In the genomic region with DNA sequence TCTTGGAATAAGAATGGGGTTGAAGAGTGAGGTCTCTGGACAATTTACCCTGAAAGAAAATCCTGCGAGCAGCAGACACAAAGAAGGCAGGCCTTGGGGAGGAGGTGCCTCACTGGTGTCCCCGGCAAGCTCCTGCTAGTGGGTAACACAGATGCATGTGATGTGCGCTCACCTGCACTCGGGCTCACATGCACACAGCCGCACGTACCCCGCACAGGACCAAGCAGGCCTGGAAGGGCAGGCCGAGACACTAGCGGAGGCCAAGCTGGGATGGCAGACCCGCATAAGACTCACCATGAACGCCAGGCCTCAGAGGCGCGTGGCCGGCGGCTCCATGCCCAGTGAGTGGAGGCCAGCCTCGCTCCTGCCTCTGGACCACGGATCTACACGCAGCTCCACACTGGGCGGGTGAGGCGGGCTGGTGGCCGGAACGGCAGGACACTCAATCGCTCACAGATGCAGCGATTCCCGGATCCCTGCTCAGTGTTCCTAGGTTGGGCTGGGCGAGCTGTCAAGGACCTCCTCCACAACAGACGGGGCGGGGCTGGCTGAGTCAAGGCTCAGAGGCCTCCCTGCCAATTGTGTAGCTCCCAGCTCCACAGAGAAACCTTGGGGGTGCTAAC, we compare ENCODE assay signal across 8 mouse cellular contexts. TPM values are rescaled to one million over a fixed set of nuclear protein-coding genes. Genes with fewer than 3 reads are reported as not detected.
DNase-seq lines count a peak whose midpoint lies in the region; ATAC-seq and TF ChIP-seq lines count a peak whose summit lies in the region.

No protein-coding gene starts in this region.

- no peaks in the 10 kb centered on the region for H3K9me3 ChIP-seq in forebrain, embryonic 13.5 days (replicated peaks)
- H3K9me3 ChIP-seq in liver, embryonic 16.5 days (replicated peaks; ENCODE audit: control insufficient read depth, low read length) = no peaks in the 10 kb centered on the region
- H3K9me3 ChIP-seq in neural tube, embryonic 12.5 days = no peaks in the 10 kb centered on the region
- no peaks in the 10 kb centered on the region for H3K9me3 ChIP-seq in stomach, postnatal 0 days (ENCODE audit: control insufficient read depth, low read length)

- under 1% methylated on average over 28 of the region's 28 CpGs for WGBS in forebrain, embryonic 13.5 days
- WGBS in large intestine, adult 2 months = under 1% methylated on average over 28 of the region's 28 CpGs
- WGBS in liver, embryonic 16.5 days (ENCODE audit: insufficient replicate concordance) = 1% methylated on average over 28 of the region's 28 CpGs
- WGBS in neural tube, embryonic 12.5 days = under 1% methylated on average over 28 of the region's 28 CpGs
- under 1% methylated on average over 28 of the region's 28 CpGs for WGBS in stomach, postnatal 0 days

- intact Hi-C loops in heart, postnatal 10 days (cut with DNase I) = loop anchor here (2.0 kb wide), 1 partner anchor 53 kb away; no protein-coding TSS in a partner anchor

- peak overlapping the region; percentile 78 for H3K9ac ChIP-seq in forebrain, embryonic 13.5 days
- H3K9ac ChIP-seq in liver, embryonic 16.5 days (ENCODE audit: low read depth, low read length) = peak overlapping the region; percentile 75
- H3K9ac ChIP-seq in neural tube, embryonic 12.5 days = peak overlapping the region; percentile 78
- H3K9ac ChIP-seq in stomach, postnatal 0 days (ENCODE audit: low read length) = peak overlapping the region; percentile 77

- peaks cover under 1% of the 10 kb centered on the region; the same call in 1 of the 2 replicates for H3K36me3 ChIP-seq in forebrain, embryonic 13.5 days (ENCODE audit: poor library complexity, severe bottlenecking)
- H3K36me3 ChIP-seq in liver, embryonic 16.5 days (ENCODE audit: control insufficient read depth, insufficient read depth) = no peaks in the 10 kb centered on the region
- H3K36me3 ChIP-seq in neural tube, embryonic 12.5 days = no peaks in the 10 kb centered on the region
- no peaks in the 10 kb centered on the region for H3K36me3 ChIP-seq in stomach, postnatal 0 days (ENCODE audit: control insufficient read depth, insufficient read depth, low read length)

- H3K27me3 ChIP-seq in forebrain, embryonic 13.5 days = no peaks in the 10 kb centered on the region
- no peaks in the 10 kb centered on the region for H3K27me3 ChIP-seq in liver, embryonic 16.5 days (ENCODE audit: control insufficient read depth, insufficient read depth, low read depth, low read length)
- no peaks in the 10 kb centered on the region for H3K27me3 ChIP-seq in neural tube, embryonic 12.5 days (replicated peaks)
- no peaks in the 10 kb centered on the region for H3K27me3 ChIP-seq in stomach, postnatal 0 days (ENCODE audit: control insufficient read depth, insufficient read depth, low read length)

- no peak for TF ChIP-seq CTCF in stomach, postnatal 0 days (IDR thresholded peaks at IDR 0.05; ENCODE audit: low read depth)

- TF ChIP-seq EP300 in stomach, postnatal 0 days (optimal IDR thresholded peaks at IDR 0.05) = no peak

- H3K4me2 ChIP-seq in forebrain, embryonic 13.5 days = peak overlapping the region; percentile 90
- H3K4me2 ChIP-seq in liver, embryonic 16.5 days (ENCODE audit: low read depth, low read length) = peak overlapping the region; percentile 86
- H3K4me2 ChIP-seq in neural tube, embryonic 12.5 days (replicated peaks) = peak overlapping the region; percentile 88
- peak overlapping the region; percentile 90 for H3K4me2 ChIP-seq in stomach, postnatal 0 days (replicated peaks; ENCODE audit: low read depth)

- DNase-seq in ES-CJ7 (ENCODE audit: low read depth, low spot score) = peak; percentile 85
- DNase-seq in cerebellum, adult 11 months = peak; percentile 88
- peak; percentile 97 for DNase-seq in heart, postnatal 10 days
- peak; percentile 80 for DNase-seq in large intestine, adult 2 months (ENCODE audit: low read depth, low spot score)
- peak; percentile 98 for DNase-seq in stomach, postnatal 0 days (ENCODE audit: low spot score)

- peak; percentile 97 for ATAC-seq in forebrain, embryonic 13.5 days
- ATAC-seq in liver, embryonic 16.5 days (ENCODE audit: low read depth) = peak; percentile 94
- peak; percentile 95 for ATAC-seq in neural tube, embryonic 12.5 days (ENCODE audit: low FRiP score, low read depth)
- peak; percentile 97 for ATAC-seq in stomach, postnatal 0 days (ENCODE audit: low FRiP score, low TSS enrichment)

- peak overlapping the region; percentile 70 for H3K27ac ChIP-seq in forebrain, embryonic 13.5 days
- peak overlapping the region; percentile 65 for H3K27ac ChIP-seq in liver, embryonic 16.5 days (ENCODE audit: low read length)
- no peak overlapping the region for H3K27ac ChIP-seq in neural tube, embryonic 12.5 days
- H3K27ac ChIP-seq in stomach, postnatal 0 days (replicated peaks) = peak overlapping the region; percentile 79

- peaks cover 30% of the 10 kb centered on the region for H3K4me1 ChIP-seq in forebrain, embryonic 13.5 days
- peaks cover 29% of the 10 kb centered on the region for H3K4me1 ChIP-seq in liver, embryonic 16.5 days (ENCODE audit: control insufficient read depth, low read depth, low read length)
- H3K4me1 ChIP-seq in neural tube, embryonic 12.5 days = peaks cover 21% of the 10 kb centered on the region
- peaks cover 7% of the 10 kb centered on the region for H3K4me1 ChIP-seq in stomach, postnatal 0 days (replicated peaks; ENCODE audit: control insufficient read depth, insufficient read depth)

- peak overlapping the region; percentile 58 for H3K4me3 ChIP-seq in forebrain, embryonic 13.5 days
- peak overlapping the region; percentile 75 for H3K4me3 ChIP-seq in liver, embryonic 16.5 days (ENCODE audit: low read depth, low read length)
- peak overlapping the region; percentile 64 for H3K4me3 ChIP-seq in neural tube, embryonic 12.5 days
- peak overlapping the region; percentile 74 for H3K4me3 ChIP-seq in stomach, postnatal 0 days (ENCODE audit: low read depth, low read length)

RNA-seq across cellular contexts. Expression of a gene that starts 45.9 kb away (rescaled TPM):
- 3.8 and 4.1 TPM in 2 replicates for polyA plus RNA-seq in forebrain, embryonic 13.5 days (2015; fragmentation: Nextera tagmentation; extraction: Ambion mirVana)
- under 1 TPM; 0.14 to 0.22 TPM for total RNA-seq in heart, postnatal 10 days (2021)
- 0.09 and 0.15 TPM in 2 replicates for polyA plus RNA-seq in large intestine, adult 2 months (2012; rRNA removed)
- 0.06 and 0.07 TPM in 2 replicates for polyA plus RNA-seq in liver, embryonic 16.5 days (2015; fragmentation: Nextera tagmentation; extraction: Ambion mirVana)
- 4.0 and 4.6 TPM in 2 replicates for polyA plus RNA-seq in neural tube, embryonic 12.5 days (2016; fragmentation: Nextera tagmentation; extraction: Ambion mirVana)
- polyA plus RNA-seq in stomach, postnatal 0 days (2015; fragmentation: Nextera tagmentation; extraction: Ambion mirVana) = 0.12 and 0.21 TPM in 2 replicates

RNA-seq across cellular contexts. Expression of a gene that starts 46.2 kb away (rescaled TPM):
- polyA plus RNA-seq in forebrain, embryonic 13.5 days (2015; fragmentation: Nextera tagmentation; extraction: Ambion mirVana) = 2.8 and 3.2 TPM in 2 replicates
- total RNA-seq in heart, postnatal 10 days (2021) = 10 to 100 TPM; 18.3 to 20.1 TPM
- 7.6 and 9.9 TPM in 2 replicates for polyA plus RNA-seq in large intestine, adult 2 months (2012; rRNA removed)
- polyA plus RNA-seq in liver, embryonic 16.5 days (2015; fragmentation: Nextera tagmentation; extraction: Ambion mirVana) = 0.79 and 1.0 TPM in 2 replicates
- polyA plus RNA-seq in neural tube, embryonic 12.5 days (2016; fragmentation: Nextera tagmentation; extraction: Ambion mirVana) = 2.5 and 2.7 TPM in 2 replicates
- polyA plus RNA-seq in stomach, postnatal 0 days (2015; fragmentation: Nextera tagmentation; extraction: Ambion mirVana) = 1.5 and 1.8 TPM in 2 replicates
